Mouse (Mus musculus) cortical plate, adult 2 months (tissue): ENCODE results near the gene Cbr3. TPM values are rescaled to one million over a fixed set of nuclear protein-coding genes. Genes with fewer than 3 reads are reported as not detected.

Experiments
- H3K27ac ChIP-seq: fragments of 200-500 bp; 2 replicates; pipeline ENCODE4 v1.5.1; 2012; ENCODE audit warnings: low read length, control low read depth, inconsistent platforms; ENCODE audit not compliant: insufficient read depth
- H3K4me1 ChIP-seq: fragments of 200-500 bp; 2 replicates; pipeline ENCODE4 v1.6.1; 2011; ENCODE audit warnings: low read length; ENCODE audit not compliant: control insufficient read depth, insufficient read depth
- H3K4me3 ChIP-seq: fragments of 200-500 bp; 2 replicates; pipeline ENCODE4 v1.5.1; 2011; ENCODE audit warnings: mild to moderate bottlenecking, low read length, control low read depth; ENCODE audit not compliant: insufficient read depth
- CTCF ChIP-seq: fragments of 200-500 bp; IDR thresholded peaks from 2 replicates; pipeline ENCODE4 v1.5.1; 2011; ENCODE audit warnings: mild to moderate bottlenecking, control low read depth, low read length; ENCODE audit not compliant: insufficient read depth; ENCODE audit errors: extremely low read depth
- POLR2A ChIP-seq: fragments of 200-500 bp; IDR thresholded peaks from 2 replicates; pipeline ENCODE4 v1.6.1; 2011; ENCODE audit warnings: mild to moderate bottlenecking, low read length, control low read depth; ENCODE audit not compliant: insufficient read depth; ENCODE audit errors: extremely low read depth
- polyA plus RNA-seq: library from polyadenylated mRNA; depleted of rRNA; stranded (reverse); fragments of >200 nt; gene quantifications from 2 replicates; pipeline ENCODE4 v1.2.3, GENCODE M21; 2012; rRNA removed

Gene Cbr3
- polyA plus RNA-seq, 1 experiment: 22.1 TPM

GRCm38 (mm10) chr16:93726186-93726585 is 43.2 kb downstream of the Cbr3 start:
- Histone ChIP-seq H3K4me3 (no peak overlapping the region), H3K27ac (no peak overlapping the region), H3K4me1 (peaks cover 11% of the 10 kb centered on the region)
- no peak for TF ChIP-seq CTCF
- TF ChIP-seq POLR2A: no peak

DNA sequence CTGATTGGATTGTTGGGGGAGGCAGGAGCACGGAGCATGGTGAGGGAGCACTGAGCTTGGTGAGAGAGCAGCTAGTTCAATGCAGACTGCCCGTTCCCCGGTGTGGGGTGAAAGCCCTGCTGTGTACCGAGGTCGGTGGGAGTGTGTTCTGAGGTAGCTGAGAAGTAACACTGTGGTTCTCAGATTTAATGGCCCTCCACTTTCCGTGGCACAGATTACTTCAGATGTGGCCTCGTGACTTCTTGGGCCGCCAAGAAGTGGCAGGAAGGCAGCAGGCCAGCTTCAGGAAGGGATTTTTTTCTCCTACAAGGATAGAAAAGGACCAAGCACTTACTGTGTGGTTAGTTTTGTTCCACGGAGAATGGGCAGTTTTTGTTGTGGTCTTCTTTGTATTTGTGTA is 45.7 kb downstream of the Cbr3 start:
- Histone ChIP-seq H3K4me1 (peaks cover 5% of the 10 kb centered on the region), H3K4me3 (no peak overlapping the region), H3K27ac (no peak overlapping the region)
- TF ChIP-seq CTCF: no peak
- no peak for TF ChIP-seq POLR2A

- peak overlapping the region; percentile 38; the same call in 1 of the 2 replicates for H3K27ac ChIP-seq
- H3K4me3 ChIP-seq: no peak overlapping the region
- peaks cover 5% of the 10 kb centered on the region for H3K4me1 ChIP-seq
- no peak for TF ChIP-seq CTCF
- no peak for TF ChIP-seq POLR2A
These were observed 47.0 kb downstream of the Cbr3 start for GRCm38 (mm10) chr16:93729801-93730721.

GRCm38 (mm10) chr16:93731310-93731709 is 48.3 kb downstream of the Cbr3 start:
- H3K4me3 ChIP-seq: no peak overlapping the region
- TF ChIP-seq CTCF: no peak
- TF ChIP-seq POLR2A: no peak
- H3K4me1 ChIP-seq: peaks cover 5% of the 10 kb centered on the region
- H3K27ac ChIP-seq: no peak overlapping the region

DNA sequence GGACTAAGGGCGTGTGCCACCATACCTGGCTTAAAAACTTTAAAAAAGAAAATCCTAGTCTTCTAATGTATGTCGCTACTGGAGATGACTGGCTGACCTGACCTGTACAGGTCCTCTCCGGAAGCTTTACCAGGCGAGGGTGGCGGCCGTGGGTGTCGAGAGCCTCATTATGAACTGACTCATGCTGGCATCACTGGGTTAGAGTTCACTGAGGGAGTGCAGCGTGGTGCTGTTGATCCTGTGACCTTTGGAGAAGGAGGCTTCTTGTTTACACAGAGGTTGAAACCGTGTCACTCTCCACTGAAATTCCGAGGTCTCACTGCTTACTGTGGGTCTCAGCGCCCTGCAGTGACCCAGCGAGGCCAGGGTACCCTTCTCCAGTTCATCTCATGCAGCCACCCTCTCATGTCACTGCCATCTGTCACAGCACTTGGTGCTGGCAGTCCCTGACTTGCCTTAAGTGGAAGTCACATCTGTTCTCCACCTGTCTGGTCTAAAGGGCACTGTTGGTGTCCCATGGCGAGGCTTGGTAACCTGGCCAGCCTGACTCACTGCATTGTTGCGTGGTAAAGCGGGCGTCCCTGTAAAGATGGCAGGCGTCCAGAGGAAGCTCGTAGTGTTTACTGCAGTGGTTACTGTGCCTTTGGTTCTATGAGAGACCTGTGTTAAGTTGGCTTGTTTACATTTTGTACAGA is 50.0 kb downstream of the Cbr3 start:
- no peak overlapping the region for H3K27ac ChIP-seq

DNA sequence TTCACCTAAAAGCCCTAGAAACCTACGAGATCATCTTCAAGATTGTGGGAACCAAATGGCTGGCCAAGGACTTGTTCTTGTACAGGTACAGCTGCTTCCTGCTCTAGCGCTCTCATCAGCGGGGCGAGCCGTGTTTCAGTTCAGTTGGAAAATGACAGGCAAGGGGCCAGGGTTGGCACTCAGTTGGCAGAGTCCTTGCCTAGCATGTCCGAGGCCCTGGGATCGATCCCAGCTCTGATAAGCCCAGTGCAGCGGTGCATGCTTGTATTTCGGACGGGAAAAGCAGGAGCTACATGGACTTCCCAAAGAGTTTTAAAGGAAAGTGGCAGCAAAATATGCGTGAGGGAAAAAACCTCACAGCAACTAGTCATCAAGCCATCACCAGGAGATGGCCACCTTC is 56.2 kb downstream of the Cbr3 start:
- H3K4me3 ChIP-seq: no peak overlapping the region
- no peak for TF ChIP-seq CTCF
- TF ChIP-seq POLR2A: no peak
- no peaks in the 10 kb centered on the region for H3K4me1 ChIP-seq
- H3K27ac ChIP-seq: no peak overlapping the region

More for the DNA sequence above, 50.0 kb downstream of the Cbr3 start:
- no peak for TF ChIP-seq POLR2A
- no peak for TF ChIP-seq CTCF
- no peak overlapping the region for H3K4me3 ChIP-seq
- peaks cover 5% of the 10 kb centered on the region for H3K4me1 ChIP-seq

Other genes starting within 250 kb of the Cbr3 start
- gene Setd4, start 79.2 kb upstream of the Cbr3 start, polyA plus RNA-seq: 20.4 and 24.0 TPM in 2 replicates
- 121 and 132 TPM in 2 replicates for gene Cbr1, start 77.4 kb upstream of the Cbr3 start, polyA plus RNA-seq
- 0.36 and 0.79 TPM in 2 replicates for gene Gm5678, start 55.1 kb upstream of the Cbr3 start, polyA plus RNA-seq
- 89.3 and 92.9 TPM in 2 replicates for gene Dop1b, start 28.7 kb downstream of the Cbr3 start, polyA plus RNA-seq
- gene Morc3, start 148.9 kb downstream of the Cbr3 start, polyA plus RNA-seq: 19.6 and 22.0 TPM in 2 replicates
- gene Chaf1b, start 200.7 kb downstream of the Cbr3 start, polyA plus RNA-seq: 0.74 and 0.96 TPM in 2 replicates